Mouse (Mus musculus) gastrocnemius, adult 18-20 months (tissue): Measurements from ENCODE around the gene Fubp3. TPM values are rescaled to one million over a fixed set of nuclear protein-coding genes. Genes with fewer than 3 reads are reported as not detected.
A peak's percentile ranks its signal among the peaks of the same experiment; 100 is the strongest.
"Not testable (repeated sequence)": the region's sequence is repeated elsewhere in the genome, so short reads cannot be mapped to it uniquely, and the experiment has no call there.

Experiments
- DNase-seq: peaks from one replicate; pipeline ENCODE4 v3.0.0; 2021; ENCODE audit warnings: low spot score
- long read RNA-seq, 2 experiments: library from polyadenylated mRNA; stranded (forward); transcript quantifications; one replicate each; pipeline ENCODE4 v2.0.0; 2021
- total RNA-seq, 2 experiments: library from RNA; stranded (reverse); gene quantifications; 2 replicates each; pipeline ENCODE4 v1.2.3; 2021

Fubp3 gene
- total RNA-seq, result 1 to 10 TPM; 7.6 to 9.5 TPM
- long read RNA-seq, experiment 1, transcript Fubp3-202 (19 exons, 3,268 nt), result major isoform, 7 of 15 reads
- long read RNA-seq, experiment 1, partial matches to known transcripts, result 5 of 15 reads
- long read RNA-seq, experiment 1, other reads (novel, unspliced or antisense), result 3 of 15 reads
- long read RNA-seq, experiment 2, transcript Fubp3-202 (19 exons, 3,268 nt), result major isoform, 6 of 8 reads
- long read RNA-seq, experiment 2, partial matches to known transcripts, result 1 of 8 reads
- long read RNA-seq, experiment 2, other reads (novel, unspliced or antisense), result 1 of 8 reads

GRCm38 (mm10) chr2:31572051-31572914 lies at the start of gene Fubp3:
Gene Fubp3, plus strand, starts transcription at chr2:31572651.
- DNase-seq, result peak; percentile 90

- DNase-seq, result no peak
Observed at GRCm38 (mm10) chr2:31524641-31525040, 47.8 kb upstream of the Fubp3 start.

GRCm38 (mm10) chr2:31525778-31526177 lies 46.7 kb upstream of the Fubp3 start:
- no peak for DNase-seq

- no peak for DNase-seq
Observed at GRCm38 (mm10) chr2:31530201-31530600, 42.2 kb upstream of the Fubp3 start.

- peak; percentile 68 for DNase-seq
Observed at GRCm38 (mm10) chr2:31537054-31537453, 35.4 kb upstream of the Fubp3 start.

GRCm38 (mm10) chr2:31538745-31539144 lies 33.7 kb upstream of the Fubp3 start:
- no peak for DNase-seq

GRCm38 (mm10) chr2:31541581-31541980 lies 30.9 kb upstream of the Fubp3 start:
- DNase-seq, result no peak

GRCm38 (mm10) chr2:31547726-31548125 lies 24.7 kb upstream of the Fubp3 start:
- DNase-seq, result no peak

GRCm38 (mm10) chr2:31550503-31550902 lies 21.9 kb upstream of the Fubp3 start:
- DNase-seq, result no peak

GRCm38 (mm10) chr2:31551351-31551750 lies 21.1 kb upstream of the Fubp3 start:
- DNase-seq, result not testable (repeated sequence)

GRCm38 (mm10) chr2:31551971-31552370 lies 20.5 kb upstream of the Fubp3 start:
- DNase-seq, result no peak

- no peak for DNase-seq
Observed at GRCm38 (mm10) chr2:31554619-31555018, 17.8 kb upstream of the Fubp3 start.

- no peak for DNase-seq
Observed at GRCm38 (mm10) chr2:31572915-31573635, 624 bp downstream of the Fubp3 start.

- no peak for DNase-seq
Observed at GRCm38 (mm10) chr2:31581617-31582016, 9.2 kb downstream of the Fubp3 start.

GRCm38 (mm10) chr2:31591799-31592484 lies 19.5 kb downstream of the Fubp3 start:
- no peak for DNase-seq

GRCm38 (mm10) chr2:31607555-31607954 lies 35.1 kb downstream of the Fubp3 start:
- DNase-seq, result no peak

GRCm38 (mm10) chr2:31609859-31610261 lies 37.4 kb downstream of the Fubp3 start:
- DNase-seq, result no peak

- DNase-seq, result no peak
Observed at GRCm38 (mm10) chr2:31610922-31611321, 38.5 kb downstream of the Fubp3 start.

- DNase-seq, result no peak
Observed at GRCm38 (mm10) chr2:31611400-31611799, 38.9 kb downstream of the Fubp3 start.

GRCm38 (mm10) chr2:31612627-31613026 lies 40.2 kb downstream of the Fubp3 start:
- no peak for DNase-seq

GRCm38 (mm10) chr2:31613781-31614180 lies 41.3 kb downstream of the Fubp3 start:
- DNase-seq, result no peak
